Mouse (Mus musculus): Measurements from ENCODE around the gene Tgoln1.

DNA sequence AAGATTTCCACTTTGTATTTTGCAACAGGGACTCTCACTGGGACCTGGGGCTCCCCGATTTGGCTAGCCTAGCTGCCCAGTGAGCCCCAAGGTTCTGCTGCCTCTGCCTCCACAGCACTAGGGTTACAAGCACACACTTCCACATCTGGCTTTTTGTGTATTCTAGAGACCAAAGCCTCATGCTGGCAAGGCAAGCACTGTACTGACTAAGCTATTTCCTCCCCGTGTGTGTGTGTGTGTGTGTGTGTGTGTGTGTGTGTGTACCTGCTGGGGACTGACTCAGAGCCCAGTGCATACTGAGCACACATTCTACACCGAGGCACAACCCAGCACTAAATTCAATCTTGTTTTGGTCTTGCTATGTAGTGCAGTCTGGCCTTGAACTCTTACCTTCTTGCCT, 30.1 kb downstream of the Tgoln1 start:
- TF ChIP-seq GATA1 (IDR thresholded peaks at IDR 0.05; ENCODE audit: borderline replicate concordance, low read length) (no peak), FLI1 (IDR thresholded peaks at IDR 0.05; ENCODE audit: low read length) (no peak)
